Mouse (Mus musculus): ENCODE results near the gene Msh5. TPM values are rescaled to one million over a fixed set of nuclear protein-coding genes. Genes with fewer than 3 reads are reported as not detected.

The Msh5 gene
- polyA plus RNA-seq, 1 experiment, result 82.0 TPM

Other genes starting within 250 kb of the Msh5 start
- gene Cyp21a1, start 242.2 kb downstream of the Msh5 start, polyA plus RNA-seq (2012; ENCODE audit: low replicate concordance), result 0.54 TPM in 1 of 2 replicates, not detected in the other
- 62.8 and 63.3 TPM in 2 replicates for gene Stk19, start 209.8 kb downstream of the Msh5 start, polyA plus RNA-seq (2012; ENCODE audit: low replicate concordance)
- gene Dxo, start 209.7 kb downstream of the Msh5 start, polyA plus RNA-seq (2012; ENCODE audit: low replicate concordance), result 50.7 and 116 TPM in 2 replicates
- gene Skiv2l, start 196.5 kb downstream of the Msh5 start, polyA plus RNA-seq (2012; ENCODE audit: low replicate concordance), result 53.7 and 54.2 TPM in 2 replicates
- gene Nelfe, start 196.4 kb downstream of the Msh5 start, polyA plus RNA-seq (2012; ENCODE audit: low replicate concordance), result 121 and 205 TPM in 2 replicates
- gene Cfb, start 184.2 kb downstream of the Msh5 start, polyA plus RNA-seq (2012; ENCODE audit: low replicate concordance), result 0.41 and 1.5 TPM in 2 replicates
- 6.4 and 10.1 TPM in 2 replicates for gene Zbtb12, start 167.3 kb downstream of the Msh5 start, polyA plus RNA-seq (2012; ENCODE audit: low replicate concordance)
- gene Gm20547, start 164.7 kb downstream of the Msh5 start, polyA plus RNA-seq (2012; ENCODE audit: low replicate concordance), result 0.10 TPM in 1 of 2 replicates, not detected in the other
- 1.3 and 3.9 TPM in 2 replicates for gene C2, start 148.5 kb downstream of the Msh5 start, polyA plus RNA-seq (2012; ENCODE audit: low replicate concordance)
- gene Ehmt2, start 148.3 kb downstream of the Msh5 start, polyA plus RNA-seq (2012; ENCODE audit: low replicate concordance), result 427 and 438 TPM in 2 replicates
- gene Slc44a4, start 132.3 kb downstream of the Msh5 start, polyA plus RNA-seq (2012; ENCODE audit: low replicate concordance), result not detected in 2 replicates
- gene Neu1, start 115.5 kb downstream of the Msh5 start, polyA plus RNA-seq (2012; ENCODE audit: low replicate concordance), result 22.5 and 43.0 TPM in 2 replicates
- gene Hspa1b, start 87.5 kb downstream of the Msh5 start, polyA plus RNA-seq (2012; ENCODE audit: low replicate concordance), result 16.5 and 41.3 TPM in 2 replicates
- gene Gm20481, start 76.8 kb downstream of the Msh5 start, polyA plus RNA-seq (2012; ENCODE audit: low replicate concordance), result not detected in 2 replicates
- gene Hspa1a, start 74.6 kb downstream of the Msh5 start, polyA plus RNA-seq (2012; ENCODE audit: low replicate concordance), result 3.5 and 6.7 TPM in 2 replicates
- gene Hspa1l, start 74.0 kb downstream of the Msh5 start, polyA plus RNA-seq (2012; ENCODE audit: low replicate concordance), result not detected in 2 replicates
- gene Lsm2, start 64.9 kb downstream of the Msh5 start, polyA plus RNA-seq (2012; ENCODE audit: low replicate concordance), result 146 and 328 TPM in 2 replicates
- gene Vars, start 45.8 kb downstream of the Msh5 start, polyA plus RNA-seq (2012; ENCODE audit: low replicate concordance), result 1,671 and 2,394 TPM in 2 replicates
- gene Vwa7, start 30.2 kb downstream of the Msh5 start, polyA plus RNA-seq (2012; ENCODE audit: low replicate concordance), result 1.2 and 1.8 TPM in 2 replicates
- 8.2 and 32.0 TPM in 2 replicates for gene Sapcd1, start 18.7 kb downstream of the Msh5 start, polyA plus RNA-seq (2012; ENCODE audit: low replicate concordance)
- 197 and 295 TPM in 2 replicates for gene Clic1, start 3.2 kb upstream of the Msh5 start, polyA plus RNA-seq (2012; ENCODE audit: low replicate concordance)
- 22.4 and 54.0 TPM in 2 replicates for gene Ddah2, start 12.3 kb upstream of the Msh5 start, polyA plus RNA-seq (2012; ENCODE audit: low replicate concordance)
- 0.34 TPM in 1 of 2 replicates, not detected in the other for gene Ly6g6c, start 18.6 kb upstream of the Msh5 start, polyA plus RNA-seq (2012; ENCODE audit: low replicate concordance)
- gene Mpig6b, start 19.4 kb upstream of the Msh5 start, polyA plus RNA-seq (2012; ENCODE audit: low replicate concordance), result 0.27 and 0.54 TPM in 2 replicates
- gene Ly6g6e, start 30.2 kb upstream of the Msh5 start, polyA plus RNA-seq (2012; ENCODE audit: low replicate concordance), result not detected in 2 replicates
- not detected in 2 replicates for gene Ly6g6d, start 31.3 kb upstream of the Msh5 start, polyA plus RNA-seq (2012; ENCODE audit: low replicate concordance)
- 0.31 TPM in 1 of 2 replicates, not detected in the other for gene Ly6g6f, start 38.9 kb upstream of the Msh5 start, polyA plus RNA-seq (2012; ENCODE audit: low replicate concordance)
- 312 and 354 TPM in 2 replicates for gene Abhd16a, start 42.5 kb upstream of the Msh5 start, polyA plus RNA-seq (2012; ENCODE audit: low replicate concordance)
- not detected in 2 replicates for gene Ly6g5c, start 61.5 kb upstream of the Msh5 start, polyA plus RNA-seq (2012; ENCODE audit: low replicate concordance)
- 0.71 TPM in 1 of 2 replicates, not detected in the other for gene Ly6g5b, start 68.7 kb upstream of the Msh5 start, polyA plus RNA-seq (2012; ENCODE audit: low replicate concordance)
- 76.3 and 112 TPM in 2 replicates for gene Gpank1, start 74.7 kb upstream of the Msh5 start, polyA plus RNA-seq (2012; ENCODE audit: low replicate concordance)
- gene Csnk2b, start 75.3 kb upstream of the Msh5 start, polyA plus RNA-seq (2012; ENCODE audit: low replicate concordance), result 69.5 and 70.4 TPM in 2 replicates
- gene D17H6S53E, start 79.6 kb upstream of the Msh5 start, polyA plus RNA-seq (2012; ENCODE audit: low replicate concordance), result 9.5 and 12.1 TPM in 2 replicates
- gene Apom, start 85.3 kb upstream of the Msh5 start, polyA plus RNA-seq (2012; ENCODE audit: low replicate concordance), result 0.24 TPM in 1 of 2 replicates, not detected in the other
- 803 and 946 TPM in 2 replicates for gene Bag6, start 88.4 kb upstream of the Msh5 start, polyA plus RNA-seq (2012; ENCODE audit: low replicate concordance)
- gene Prrc2a, start 118.2 kb upstream of the Msh5 start, polyA plus RNA-seq (2012; ENCODE audit: low replicate concordance), result 1,544 and 3,522 TPM in 2 replicates
- gene Aif1, start 129.3 kb upstream of the Msh5 start, polyA plus RNA-seq (2012; ENCODE audit: low replicate concordance), result 1.9 and 3.8 TPM in 2 replicates
- 1.1 and 24.0 TPM in 2 replicates for gene Lst1, start 141.7 kb upstream of the Msh5 start, polyA plus RNA-seq (2012; ENCODE audit: low replicate concordance)
- gene Ltb, start 147.7 kb upstream of the Msh5 start, polyA plus RNA-seq (2012; ENCODE audit: low replicate concordance), result 75.8 and 165 TPM in 2 replicates
- gene Tnf, start 155.3 kb upstream of the Msh5 start, polyA plus RNA-seq (2012; ENCODE audit: low replicate concordance), result 2.6 and 2.7 TPM in 2 replicates
- gene Lta, start 158.6 kb upstream of the Msh5 start, polyA plus RNA-seq (2012; ENCODE audit: low replicate concordance), result 4.2 and 5.6 TPM in 2 replicates
- not detected in 2 replicates for gene Gm16181, start 174.1 kb upstream of the Msh5 start, polyA plus RNA-seq (2012; ENCODE audit: low replicate concordance)
- 0.69 and 1.2 TPM in 2 replicates for gene Atp6v1g2, start 186.9 kb upstream of the Msh5 start, polyA plus RNA-seq (2012; ENCODE audit: low replicate concordance)
- 31.5 and 40.3 TPM in 2 replicates for gene Nfkbil1, start 189.0 kb upstream of the Msh5 start, polyA plus RNA-seq (2012; ENCODE audit: low replicate concordance)
- gene Ddx39b, start 195.0 kb upstream of the Msh5 start, polyA plus RNA-seq (2012; ENCODE audit: low replicate concordance), result 114 and 195 TPM in 2 replicates
- 138 and 236 TPM in 2 replicates for gene H2-D1, start 216.0 kb upstream of the Msh5 start, polyA plus RNA-seq (2012; ENCODE audit: low replicate concordance)